Mouse (Mus musculus): ENCODE measurements around the gene Creg2.

GRCm38 (mm10) chr1:39694756-39695155 lies 43.5 kb upstream of the Creg2 start:
- TF ChIP-seq CTCF (IDR thresholded peaks at IDR 0.05; ENCODE audit: low read depth, low read length) (no peak), POLR2A (IDR thresholded peaks at IDR 0.05; ENCODE audit: extremely low read depth, insufficient read depth, low read length) (no peak)
